Mouse (Mus musculus) cerebellum, adult 18-20 months (tissue): ENCODE results near the gene Bcl10.
"Not testable (repeated sequence)": the region's sequence is repeated elsewhere in the genome, so short reads cannot be mapped to it uniquely, and the experiment has no call there.

Experiments
- DNase-seq, 2 experiments: peaks; one replicate each; pipeline ENCODE4 v3.0.0; 2021

The Bcl10 gene

DNA sequence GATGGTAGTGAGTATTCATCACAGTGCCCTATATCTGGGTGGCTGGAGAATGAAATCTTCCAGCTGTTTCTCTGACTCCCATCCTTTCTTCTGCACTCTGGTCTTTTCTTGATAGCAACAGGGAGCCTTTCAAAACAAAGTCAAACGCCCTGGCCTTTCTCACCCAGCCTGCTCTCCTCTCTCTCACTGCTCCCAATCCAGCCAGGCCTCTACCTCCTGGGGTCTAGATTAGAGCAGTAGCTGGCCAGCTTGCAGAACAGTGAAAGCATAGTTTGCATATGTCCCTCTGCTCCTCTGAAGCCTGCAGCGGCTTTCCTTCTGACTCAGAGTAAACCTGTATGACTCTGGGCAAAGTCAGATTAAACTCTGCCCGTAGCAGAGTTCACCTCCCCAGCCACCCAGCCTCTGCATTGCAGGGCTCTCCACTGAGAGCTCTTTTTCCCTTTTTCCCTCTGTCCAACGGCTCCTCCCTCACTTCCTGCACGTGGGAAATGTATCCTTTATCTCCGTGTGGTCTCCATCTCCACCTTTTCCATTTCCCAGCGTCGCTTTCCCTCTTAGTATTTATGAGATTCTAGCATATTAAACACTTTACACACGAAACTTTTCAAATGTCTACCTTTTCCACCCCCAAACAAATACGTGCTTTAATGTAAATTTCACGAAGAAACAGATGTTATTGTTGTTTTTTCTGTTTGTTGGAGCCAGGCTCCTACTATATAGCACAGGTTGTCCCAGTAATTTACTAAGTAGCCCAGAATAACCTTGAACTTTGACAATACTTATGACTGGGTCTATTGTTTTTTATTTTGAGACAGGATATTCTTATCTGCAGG, at the start of gene Bcl10:
Bcl10 (plus strand) TSS at position 786 of the 836 bp plus-strand sequence.
- no peak for DNase-seq

DNA sequence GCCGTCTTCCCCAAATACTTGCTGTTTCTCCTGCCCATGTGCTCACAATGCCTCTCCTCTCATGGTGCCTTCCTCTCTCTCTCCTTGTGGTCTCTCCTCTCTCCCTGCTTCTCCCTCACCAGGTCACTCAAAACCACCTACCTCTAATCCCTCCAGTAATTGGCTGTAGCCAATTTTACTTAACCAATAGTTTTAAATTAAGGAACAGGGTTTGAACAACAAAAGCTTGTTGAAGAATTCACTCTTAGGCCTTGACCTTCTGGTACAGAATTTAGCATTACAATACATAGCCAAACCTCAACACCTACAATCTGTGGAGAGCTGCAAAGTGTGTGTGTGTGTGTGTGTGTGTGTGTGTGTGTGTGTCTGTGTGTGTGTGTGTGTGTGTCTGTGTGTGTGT, 49.3 kb upstream of the Bcl10 start:
- no peak for DNase-seq

DNA sequence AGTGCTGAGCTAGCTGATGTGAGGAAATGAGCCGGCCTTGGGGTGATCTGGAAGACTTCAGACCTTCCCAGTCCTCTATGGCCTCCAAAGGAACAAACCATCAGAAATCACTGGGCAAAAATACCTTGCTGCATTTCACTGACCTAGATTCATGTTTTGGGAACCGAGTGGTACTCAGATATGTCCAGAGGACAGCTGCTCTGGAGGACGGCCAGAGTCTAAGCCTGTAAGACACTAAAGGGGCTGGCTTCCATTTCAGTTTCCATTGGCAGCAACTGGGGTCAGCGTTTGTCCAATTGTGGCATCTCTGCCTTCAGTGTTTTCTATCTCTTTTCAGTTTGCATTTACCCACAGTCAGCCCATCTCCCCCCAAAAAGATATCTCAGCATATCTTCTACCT, 48.5 kb upstream of the Bcl10 start:
- peak; percentile 7 for DNase-seq

DNA sequence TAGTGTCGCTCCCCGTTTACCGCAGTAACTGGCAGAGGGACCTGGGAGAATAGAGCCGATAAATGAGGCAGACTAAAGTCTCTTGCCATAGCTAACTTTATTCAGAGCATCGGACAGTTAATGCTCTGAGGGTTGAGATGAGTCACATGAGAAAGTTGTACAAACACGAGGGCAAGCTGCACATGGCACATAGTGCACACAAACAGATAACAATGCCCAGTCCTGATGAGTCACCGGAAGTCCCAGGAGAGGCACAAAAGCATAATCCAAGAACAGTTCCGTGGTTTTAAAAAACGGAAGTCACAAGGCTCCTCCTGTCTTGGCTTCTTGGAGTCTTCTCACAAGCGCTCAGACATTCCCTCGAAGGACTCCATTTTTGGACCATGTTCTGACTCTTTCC, 46.5 kb upstream of the Bcl10 start:
- DNase-seq: no peak

DNA sequence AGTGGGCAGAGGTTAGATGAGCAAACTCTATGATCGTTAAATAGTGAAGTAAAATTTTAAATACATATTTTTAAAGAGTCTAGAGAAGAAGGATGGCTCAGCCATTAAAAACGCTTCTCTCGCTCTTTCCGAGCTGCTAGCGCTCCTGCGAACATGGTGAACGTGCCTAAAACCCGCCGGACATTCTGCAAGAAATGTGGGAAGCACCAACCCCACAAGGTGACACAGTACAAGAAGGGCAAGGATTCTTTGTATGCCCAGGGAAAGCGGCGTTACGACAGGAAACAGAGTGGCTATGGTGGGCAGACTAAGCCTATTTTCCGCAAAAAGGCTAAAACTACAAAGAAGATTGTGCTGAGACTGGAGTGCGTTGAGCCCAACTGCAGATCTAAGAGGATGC, 43.7 kb upstream of the Bcl10 start:
- DNase-seq: peak in 1 of 2 experiments; percentile 3

DNA sequence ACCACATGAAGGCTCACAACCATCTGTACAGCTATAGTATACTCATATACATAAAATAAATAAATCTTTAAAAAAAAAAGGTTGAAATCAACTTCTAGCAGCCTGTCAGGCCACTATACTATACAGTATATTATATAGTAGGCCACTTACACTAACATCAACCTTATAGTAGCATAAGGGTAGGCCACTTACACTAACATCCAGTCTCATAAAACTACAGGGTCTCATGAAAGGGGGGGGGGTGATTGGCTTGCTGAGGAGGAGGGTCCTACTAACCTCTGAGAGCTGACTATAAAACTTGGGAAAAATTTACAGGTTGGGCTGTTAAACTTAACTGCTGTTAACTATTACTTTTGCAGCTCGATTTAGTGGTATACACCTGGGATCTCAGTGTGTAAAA, 42.3 kb upstream of the Bcl10 start:
- DNase-seq: no peak

DNA sequence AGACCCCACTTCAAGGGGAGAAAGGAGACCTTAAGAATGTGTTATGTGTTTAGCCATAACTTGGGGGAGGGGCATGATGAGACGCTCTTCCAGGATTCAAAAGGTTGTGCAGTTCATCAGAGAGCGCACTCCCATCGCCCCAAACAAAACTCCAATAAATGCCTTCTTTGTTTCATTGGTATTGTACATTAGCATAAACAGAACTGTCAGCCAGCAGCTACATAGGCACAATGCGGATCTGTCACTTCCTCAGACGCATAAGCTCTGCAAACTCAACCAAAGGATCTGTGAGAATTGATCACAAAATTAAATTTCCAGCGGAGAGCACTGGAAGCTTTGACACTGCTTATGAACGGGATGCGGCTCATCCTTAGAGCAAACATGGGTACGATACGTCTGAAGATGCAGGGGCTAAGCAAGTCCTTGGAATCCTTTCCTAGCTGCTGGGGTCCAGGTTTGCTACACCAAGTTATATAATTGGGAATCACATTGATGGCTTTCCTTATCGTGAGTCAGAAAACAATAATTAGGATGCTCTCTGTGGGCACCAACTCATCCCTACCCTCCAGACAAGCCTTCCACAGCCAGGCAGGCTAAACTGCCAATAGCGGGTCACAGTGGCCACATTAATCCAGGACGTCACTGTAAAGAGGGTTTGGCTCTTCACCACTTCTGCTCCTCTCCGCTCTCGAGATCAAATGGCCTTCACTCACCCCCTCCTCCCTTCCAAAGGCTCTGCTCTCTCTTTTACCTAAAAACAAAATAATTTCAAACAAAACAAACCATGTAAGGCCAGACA, 40.3 kb upstream of the Bcl10 start:
- DNase-seq: no peak

DNA sequence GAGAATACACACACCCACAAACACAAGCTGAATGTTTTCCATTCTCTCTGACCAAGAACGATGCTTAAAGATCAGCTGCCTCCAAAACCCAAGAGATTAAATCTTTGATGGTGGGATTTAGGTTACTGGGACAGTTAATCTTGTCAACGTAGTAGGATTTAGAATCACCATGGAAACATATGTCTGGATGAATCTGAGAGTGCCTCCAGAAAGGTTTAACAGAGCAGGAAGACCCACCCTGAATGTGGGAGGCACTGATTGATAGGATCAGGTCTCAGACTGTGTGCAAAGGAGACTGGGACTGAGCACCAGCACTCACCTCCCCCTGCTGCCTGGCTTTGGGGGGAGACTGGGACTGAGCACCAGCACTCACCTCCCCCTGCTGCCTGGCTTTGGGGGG, 39.4 kb upstream of the Bcl10 start:
- no peak for DNase-seq

DNA sequence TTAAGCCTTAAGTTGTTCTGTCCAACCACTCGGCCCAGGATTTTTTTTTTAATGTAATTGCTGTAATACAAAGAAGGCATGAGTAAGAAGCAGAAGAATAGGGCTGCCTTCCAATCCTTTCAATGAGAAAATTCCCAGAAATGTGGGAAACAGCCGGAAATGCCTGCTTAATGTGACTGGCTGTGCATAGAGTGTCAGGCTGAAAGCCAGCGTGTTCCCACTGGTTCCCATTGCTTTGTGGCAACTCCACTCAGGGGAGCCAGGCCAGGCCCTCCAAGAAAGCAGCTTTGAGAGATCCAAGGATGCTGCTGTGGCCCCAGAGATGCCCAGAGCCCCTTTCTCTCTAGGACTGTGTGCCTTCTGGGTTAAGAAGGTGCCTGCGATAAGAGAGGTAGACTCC, 37.2 kb upstream of the Bcl10 start:
- DNase-seq: no peak

DNA sequence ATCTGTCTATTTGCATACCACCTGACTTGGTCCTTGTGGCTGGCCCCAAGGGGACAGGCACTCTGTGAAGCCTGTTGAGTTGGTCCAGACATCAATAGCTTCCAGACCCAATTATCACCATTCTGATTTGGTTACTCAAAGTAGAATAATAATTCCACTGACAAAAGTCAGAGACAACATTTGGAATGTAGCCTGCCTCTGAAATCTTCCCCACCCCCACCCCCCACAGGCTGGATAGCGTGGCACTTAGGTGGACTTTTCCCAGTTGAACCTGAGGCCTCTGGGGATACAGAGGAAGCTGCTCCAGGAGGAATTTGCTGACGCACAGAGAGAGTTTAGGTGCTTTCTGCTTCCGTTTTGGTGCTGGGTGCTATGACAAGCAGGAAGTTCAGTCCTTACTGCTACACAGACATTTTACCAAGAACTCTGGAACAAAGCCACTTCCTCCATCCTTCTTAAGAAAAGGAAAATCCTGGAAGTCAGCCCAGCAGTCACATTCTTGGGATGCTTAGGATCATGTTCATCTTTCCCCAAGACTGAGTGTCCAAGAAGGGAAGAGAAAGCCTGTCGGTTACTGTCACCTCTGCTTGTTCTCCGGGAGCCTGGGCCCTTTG, 36.6 kb upstream of the Bcl10 start:
- no peak for DNase-seq

DNA sequence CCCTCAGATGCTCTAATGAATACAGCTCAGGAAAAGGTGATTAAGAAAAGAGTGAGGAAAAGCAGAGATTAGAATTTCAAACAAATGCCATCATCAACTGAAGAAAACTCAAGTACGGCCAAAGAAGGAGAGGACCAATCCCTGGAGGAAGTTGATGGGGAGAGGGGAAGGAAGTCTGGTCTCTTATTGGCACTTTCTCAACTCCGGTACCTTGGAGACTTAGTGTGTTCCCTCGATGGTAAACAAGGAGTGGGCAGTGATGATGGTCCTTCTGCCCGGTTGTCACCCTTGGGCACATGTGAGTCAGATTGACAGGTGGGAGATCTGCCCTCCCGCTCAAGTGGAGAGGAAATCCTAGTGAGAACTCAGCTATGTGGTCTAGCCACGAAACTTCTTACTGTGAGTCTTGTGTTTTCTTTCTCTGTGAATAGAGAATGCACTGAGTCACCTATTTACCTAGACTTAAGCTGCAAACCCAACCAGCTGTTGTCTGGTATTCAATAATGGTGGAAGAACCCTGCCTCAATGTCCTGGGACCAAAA, 35.1 kb upstream of the Bcl10 start:
- DNase-seq: no peak

DNA sequence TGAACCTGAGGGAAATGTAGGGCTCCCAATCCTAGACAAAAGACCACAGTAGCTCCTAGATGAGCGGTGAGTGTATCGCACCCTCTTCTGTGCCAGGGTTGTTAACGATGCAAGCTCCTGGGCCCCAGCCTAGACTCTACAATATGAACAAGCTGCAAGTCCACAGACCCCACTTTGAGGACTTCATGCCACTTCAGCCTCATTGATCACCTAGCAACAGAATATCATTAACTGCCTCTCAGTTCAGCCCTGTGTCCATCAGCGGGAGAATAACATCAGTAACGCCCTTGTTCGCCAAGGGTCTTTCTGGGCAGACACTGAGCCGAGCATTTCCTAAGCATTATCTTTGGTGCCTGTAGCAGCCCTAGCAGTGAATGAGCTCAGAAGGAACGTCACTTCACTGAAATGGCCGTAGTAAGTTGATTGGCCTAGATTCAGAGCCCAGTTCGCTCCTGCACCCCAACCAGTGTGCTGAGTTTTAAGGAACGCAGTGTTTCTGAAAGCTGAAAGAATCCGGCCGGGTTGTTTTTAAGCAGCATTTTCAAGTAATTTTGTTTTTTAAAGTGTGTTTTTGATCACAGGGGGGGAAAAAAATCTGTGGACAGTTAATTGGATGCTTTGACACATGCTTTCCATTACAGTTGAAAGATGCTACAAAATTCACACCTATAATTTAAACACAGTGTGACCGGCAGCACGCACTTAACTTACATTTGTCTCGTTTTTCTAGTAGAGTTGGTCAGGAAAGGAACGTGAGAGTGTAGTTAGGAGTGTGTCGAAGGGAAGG, 32.1 kb upstream of the Bcl10 start:
- DNase-seq: no peak

DNA sequence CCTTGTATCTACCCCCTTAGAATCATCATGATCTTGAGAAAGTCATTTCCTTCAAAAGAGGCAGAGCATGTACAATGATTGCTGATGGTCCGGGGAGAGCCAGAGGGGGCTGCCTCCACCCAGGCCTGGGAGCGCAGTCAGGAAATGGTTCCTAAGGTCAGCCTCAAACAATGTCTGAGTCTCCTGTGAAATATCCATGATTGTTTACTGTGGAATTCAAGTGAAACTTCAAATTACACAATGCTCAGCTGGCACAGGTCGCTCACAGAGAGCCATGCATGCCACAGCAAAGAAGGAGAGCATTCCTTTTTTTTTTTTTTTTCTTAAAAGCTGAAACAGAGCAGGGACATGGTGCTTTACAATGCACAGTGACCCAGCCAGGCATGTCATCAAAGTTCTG, 30.2 kb upstream of the Bcl10 start:
- no peak for DNase-seq

DNA sequence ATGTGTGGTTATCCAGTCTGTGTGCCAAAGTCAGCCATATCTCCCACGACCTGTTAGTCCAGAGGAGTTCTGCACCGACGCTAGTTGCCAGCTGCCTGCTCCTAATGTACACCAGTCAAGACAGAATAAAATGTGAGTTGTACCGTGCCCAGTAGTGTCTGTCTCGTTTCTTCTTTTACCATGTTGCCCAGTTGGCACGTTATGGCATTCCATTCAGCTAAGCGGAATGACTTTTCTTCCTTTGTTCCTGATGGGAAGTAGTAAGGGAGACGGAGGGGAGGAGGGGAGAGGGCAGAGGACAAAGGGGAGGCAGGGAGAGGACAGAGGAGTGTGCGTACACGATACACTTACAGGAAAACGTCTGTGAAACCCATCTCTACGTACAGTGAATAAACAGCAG, 28.5 kb upstream of the Bcl10 start:
- DNase-seq: no peak

DNA sequence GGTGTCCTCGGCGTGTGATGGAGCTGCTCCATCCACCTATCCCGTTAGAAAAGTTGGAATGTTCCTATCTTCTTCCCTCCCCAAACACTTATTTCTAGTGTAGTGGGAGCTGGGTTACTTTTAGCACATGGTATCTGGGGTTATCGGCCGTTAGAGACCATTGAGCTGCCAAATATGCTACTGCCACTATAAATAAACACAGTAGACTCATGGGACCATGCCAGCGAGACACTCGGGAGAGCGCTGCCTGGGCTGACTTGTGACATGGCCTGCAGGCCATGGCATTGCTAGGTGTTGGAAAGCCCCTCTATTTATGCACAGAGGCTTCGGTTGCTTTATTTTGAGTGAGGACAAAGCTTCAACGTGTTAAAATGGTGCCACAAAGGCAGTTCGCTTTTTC, 24.9 kb upstream of the Bcl10 start:
- DNase-seq: no peak

DNA sequence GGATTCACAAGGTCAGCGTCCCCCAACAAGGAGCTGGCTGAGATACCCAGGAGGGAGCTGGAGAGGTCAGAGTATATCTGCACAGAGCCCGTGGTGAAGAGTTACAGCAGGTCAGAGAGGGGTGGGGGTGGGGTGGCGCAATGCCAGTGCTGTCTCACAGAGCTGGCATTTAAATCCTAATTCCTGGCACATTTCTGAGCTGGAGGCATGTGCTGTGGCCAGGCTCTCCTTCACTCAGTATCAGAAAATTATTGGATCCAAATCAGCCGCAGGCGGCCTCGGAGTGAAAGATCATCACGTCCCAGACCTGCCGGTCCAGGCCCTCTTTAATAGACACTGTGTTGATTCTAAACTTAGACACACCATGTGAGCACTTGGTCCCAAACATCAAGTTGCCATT, 22.8 kb upstream of the Bcl10 start:
- DNase-seq: no peak

DNA sequence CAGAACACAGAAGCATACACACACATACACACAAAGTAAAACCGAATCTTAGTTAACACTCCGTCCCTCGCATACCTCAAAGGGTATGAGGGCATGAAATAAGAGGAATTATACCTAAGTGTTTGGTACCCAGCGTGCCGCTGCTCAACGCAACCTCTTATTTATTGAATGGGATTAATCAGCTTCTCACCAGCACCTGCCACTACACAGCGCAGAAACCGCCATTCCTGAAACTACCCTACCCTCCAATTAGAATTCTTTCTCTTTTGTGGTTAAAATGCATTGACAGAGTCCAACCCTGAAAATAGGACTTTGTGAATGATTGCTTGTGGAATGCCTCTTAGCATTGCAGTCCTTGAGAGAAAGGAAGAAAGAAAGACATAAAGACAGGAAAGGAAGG, 19.1 kb upstream of the Bcl10 start:
- no peak for DNase-seq

DNA sequence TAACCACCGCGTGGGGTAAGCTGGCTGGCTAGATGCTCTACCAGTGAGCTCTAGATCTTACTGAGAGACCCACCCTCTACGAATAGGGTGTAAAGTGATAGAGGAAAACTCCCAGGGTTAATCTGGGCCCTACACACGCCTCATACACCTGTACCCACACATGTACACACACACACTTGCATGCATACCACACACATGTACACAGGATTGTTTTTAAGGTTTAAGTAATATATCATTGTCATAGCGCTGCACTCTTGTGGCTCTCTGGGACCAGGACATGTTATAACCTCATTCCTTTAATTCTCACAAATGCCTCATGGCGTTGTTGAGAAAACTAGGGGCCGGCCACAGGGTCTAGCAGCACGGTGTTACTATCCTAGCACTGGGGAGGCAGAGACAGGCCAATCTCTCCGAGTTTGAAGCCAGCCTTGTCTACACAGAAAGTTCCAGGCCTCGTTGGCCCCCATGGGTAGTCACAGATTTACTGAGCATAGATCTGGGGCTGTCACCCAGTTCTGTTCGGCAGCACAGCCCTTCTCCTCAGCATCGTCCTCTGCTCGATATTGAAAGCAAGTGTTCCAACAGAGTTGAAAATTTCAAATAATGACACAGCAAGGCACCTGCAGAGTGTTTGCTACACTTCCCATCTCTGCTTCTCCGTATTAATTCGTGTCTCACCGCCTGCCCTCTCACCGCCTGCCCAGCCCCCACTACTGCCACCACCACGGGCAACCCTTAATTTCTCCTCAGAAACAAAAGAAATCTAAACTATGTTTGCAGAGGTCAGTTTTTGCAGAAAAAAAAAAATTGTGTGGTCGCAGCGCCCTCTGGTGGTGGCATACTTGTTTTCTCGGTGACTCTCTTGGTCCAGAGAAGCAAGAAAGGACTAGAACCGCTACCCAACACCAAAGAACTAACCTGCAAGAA, 17.5 kb upstream of the Bcl10 start:
- peak; percentile 24 to 65 for DNase-seq

DNA sequence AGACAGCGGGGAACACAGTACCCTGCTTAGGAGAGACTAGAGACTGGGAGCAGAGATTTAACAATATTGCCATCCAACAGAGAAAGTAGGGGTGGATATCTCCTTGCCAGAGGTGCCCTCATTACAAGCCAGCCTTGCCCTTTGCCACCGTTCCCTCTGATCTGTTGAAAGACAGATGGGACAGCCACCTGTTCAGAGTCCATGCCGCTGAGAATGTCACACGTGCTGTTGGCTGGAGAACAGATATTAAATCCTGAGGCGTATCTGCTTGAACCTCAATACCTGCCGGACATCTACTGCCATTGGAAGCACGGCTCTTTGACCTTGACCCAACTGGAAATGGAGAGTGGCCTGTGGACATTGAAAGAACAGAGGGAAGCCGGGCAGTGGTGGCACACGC, 16.0 kb upstream of the Bcl10 start:
- DNase-seq: no peak

DNA sequence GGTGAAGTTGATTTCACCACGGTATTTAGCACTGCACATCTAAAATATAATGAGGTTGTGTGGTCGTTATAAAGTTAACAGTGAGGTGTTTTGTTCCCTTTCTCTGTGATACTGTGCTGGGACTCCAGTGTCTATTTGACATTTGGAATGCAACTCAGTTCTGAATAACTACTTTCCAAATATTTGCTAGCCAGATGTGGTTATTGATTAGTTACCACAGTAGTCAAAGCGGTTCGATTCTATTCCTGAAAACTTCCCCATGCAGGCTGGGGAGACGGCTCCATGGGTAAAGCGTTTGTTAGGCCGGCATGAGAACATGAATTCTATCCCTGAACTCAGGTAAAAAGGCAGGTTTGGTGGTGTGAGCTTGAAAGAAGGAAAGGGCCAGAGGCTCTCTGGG, 10.1 kb upstream of the Bcl10 start:
- DNase-seq: no peak

DNA sequence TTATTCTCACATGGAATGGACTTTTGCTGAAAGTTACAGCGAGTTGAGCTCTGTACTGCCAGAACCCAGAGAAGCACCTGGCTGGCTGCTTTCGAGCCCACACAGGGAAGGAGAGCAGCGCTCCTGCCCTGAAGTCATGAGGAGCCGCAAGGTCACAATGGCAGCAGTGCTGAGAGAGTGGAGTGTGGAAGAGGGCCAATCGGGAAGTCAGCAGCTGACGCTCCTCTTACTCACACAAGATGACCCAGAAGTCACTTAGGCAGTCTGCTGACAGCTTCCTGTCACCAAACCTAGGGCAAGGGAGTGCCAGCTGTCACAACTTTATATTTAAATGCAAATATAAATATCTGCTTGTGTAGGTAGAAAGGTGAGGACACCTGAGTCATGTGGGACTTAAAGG, 9.3 kb upstream of the Bcl10 start:
- DNase-seq: no peak

DNA sequence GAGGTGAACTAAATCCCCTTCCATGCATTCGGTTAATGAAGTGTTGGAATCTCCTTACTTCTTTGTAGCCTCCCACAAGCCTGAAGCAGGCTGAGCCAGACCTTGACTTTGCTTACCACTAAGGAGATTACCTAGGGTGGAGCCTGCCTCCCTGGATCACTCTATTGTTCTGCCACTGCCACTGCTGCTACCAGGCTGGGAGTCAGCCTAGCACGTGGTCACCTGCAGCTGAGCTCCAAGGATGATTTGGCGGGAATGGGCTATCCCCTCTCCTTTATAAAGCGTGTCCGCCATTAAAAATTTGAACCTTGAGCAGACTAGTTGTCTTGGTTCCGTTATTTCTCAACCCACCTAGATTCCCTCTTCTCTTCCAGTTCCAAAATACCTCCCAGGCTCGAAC, 8.7 kb upstream of the Bcl10 start:
- DNase-seq: not testable (repeated sequence)
